Mouse (Mus musculus): ENCODE data around the gene Rsrp1.

DNA sequence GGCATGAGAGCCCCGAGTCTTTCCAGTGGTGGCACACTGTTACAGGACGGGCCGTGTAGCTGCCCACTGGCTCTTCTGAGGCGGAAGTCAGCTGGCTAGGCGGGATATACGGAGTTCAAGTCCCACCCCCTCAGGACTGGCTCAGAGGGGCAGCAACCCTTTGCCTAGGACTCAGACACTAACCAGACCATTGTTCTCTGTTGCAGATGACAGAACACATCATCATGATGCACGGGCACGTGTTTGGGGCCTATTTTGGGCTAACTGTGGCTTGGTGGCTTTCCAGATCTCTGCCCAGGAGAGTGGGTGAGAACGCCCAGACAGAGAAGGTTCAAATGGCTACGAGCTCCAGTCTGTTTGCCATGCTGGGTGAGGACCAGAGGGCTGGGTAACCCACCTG lies 39.6 kb upstream of the Rsrp1 start:
- TF ChIP-seq POLR2A (IDR thresholded peaks at IDR 0.05; ENCODE audit: control insufficient read depth, low read depth, low read length) = no peak
- no peak for TF ChIP-seq CTCF (IDR thresholded peaks at IDR 0.05; ENCODE audit: control insufficient read depth, insufficient read depth, insufficient replicate concordance, low read depth, low read length)
